Mouse (Mus musculus) MEL (cell line): ENCODE measurements around the gene Mkrn1. TPM values are rescaled to one million over a fixed set of nuclear protein-coding genes. Genes with fewer than 3 reads are reported as not detected.

Experiments
- DNase-seq: peaks from one replicate; pipeline ENCODE4 v3.0.0; 2011; ENCODE audit warnings: low read depth, low spot score
- H3K27ac ChIP-seq: 2 replicates; pipeline ENCODE4 v1.5.1; 2012; ENCODE audit warnings: low read depth, mild to moderate bottlenecking, control low read depth, low read length, moderate library complexity; ENCODE audit not compliant: control insufficient read depth
- H3K27me3 ChIP-seq, 2 experiments: fragments of 150-350 bp in 1 of 2; sonication (generic) in 1 of 2; 2 replicates each; pipeline ENCODE4 v1.6.1; 2012; ENCODE audit warnings: low read length in 2 of 2, mild to moderate bottlenecking in 2 of 2, improper control_type of control experiment in 1 of 2, moderate library complexity in 1 of 2; ENCODE audit not compliant: insufficient read depth in 2 of 2, control insufficient read depth in 1 of 2
- H3K36me3 ChIP-seq, 2 experiments: 2 replicates each; pipeline ENCODE4 v1.6.1; 2012 to 2014; ENCODE audit warnings: low read length in 2 of 2, improper control_type of control experiment in 1 of 2, inconsistent platforms in 1 of 2, mild to moderate bottlenecking in 1 of 2; ENCODE audit not compliant: insufficient read depth in 2 of 2, control insufficient read depth in 1 of 2
- H3K4me1 ChIP-seq, 2 experiments: fragments of 150-350 bp in 1 of 2; sonication (generic) in 1 of 2; 2 replicates each; pipeline ENCODE4 v1.6.1; 2012; ENCODE audit warnings: low read length in 2 of 2, improper control_type of control experiment in 1 of 2, mild to moderate bottlenecking in 1 of 2; ENCODE audit not compliant: insufficient read depth in 2 of 2, control insufficient read depth in 1 of 2
- H3K4me3 ChIP-seq, 2 experiments: fragments of 150-350 bp in 1 of 2; sonication (generic) in 1 of 2; 2 replicates each; pipeline ENCODE4 v1.5.1; 2012; ENCODE audit warnings: low read depth in 2 of 2, low read length in 2 of 2, mild to moderate bottlenecking in 2 of 2, moderate library complexity in 2 of 2, control low read depth in 1 of 2, improper control_type of control experiment in 1 of 2; ENCODE audit not compliant: control insufficient read depth in 1 of 2, insufficient read depth in 1 of 2
- H3K79me2 ChIP-seq: 2 replicates; pipeline ENCODE4 v1.6.1; 2012; ENCODE audit warnings: mild to moderate bottlenecking, low read length, moderate library complexity; ENCODE audit not compliant: control insufficient read depth, poor library complexity, insufficient read depth
- H3K9ac ChIP-seq: 2 replicates; pipeline ENCODE4 v1.6.1; 2012; ENCODE audit warnings: low read depth, mild to moderate bottlenecking, control low read depth, low read length, moderate library complexity; ENCODE audit not compliant: control insufficient read depth, poor library complexity, severe bottlenecking
- H3K9me3 ChIP-seq: fragments of 150-350 bp; sonication (generic); replicated peaks from 2 replicates; pipeline ENCODE4 v1.6.1; 2012; ENCODE audit warnings: mild to moderate bottlenecking, low read length, improper control_type of control experiment, moderate library complexity; ENCODE audit not compliant: insufficient read depth
- BHLHE40 ChIP-seq: IDR thresholded peaks from 2 replicates; pipeline ENCODE4 v1.6.1; 2012; ENCODE audit warnings: low read depth, mild to moderate bottlenecking, inconsistent platforms, low read length, improper control_type of control experiment, borderline replicate concordance
- CHD1 ChIP-seq: IDR thresholded peaks from 2 replicates; pipeline ENCODE4 v1.6.1; 2012; ENCODE audit warnings: low read depth, mild to moderate bottlenecking, inconsistent platforms, low read length, improper control_type of control experiment
- CHD2 ChIP-seq: IDR thresholded peaks from 2 replicates; pipeline ENCODE4 v1.6.1; 2011; ENCODE audit warnings: low read length, improper control_type of control experiment
- E2F4 ChIP-seq: IDR thresholded peaks from 2 replicates; pipeline ENCODE4 v1.6.1; 2011; ENCODE audit warnings: low read depth, low read length, improper control_type of control experiment, borderline replicate concordance
- ELF1 ChIP-seq: IDR thresholded peaks from 2 replicates; pipeline ENCODE4 v1.6.1; 2014; ENCODE audit warnings: low read depth, mild to moderate bottlenecking, inconsistent platforms, low read length, improper control_type of control experiment, moderate library complexity
- EP300 ChIP-seq, 2 experiments: IDR thresholded peaks; 2 replicates each; pipeline ENCODE4 v1.6.1; 2011; ENCODE audit warnings: improper control_type of control experiment in 2 of 2, low read length in 2 of 2, low read depth in 1 of 2, mild to moderate bottlenecking in 1 of 2
- ETS1 ChIP-seq: IDR thresholded peaks from 2 replicates; pipeline ENCODE4 v1.6.1; 2012; ENCODE audit warnings: low read depth, mild to moderate bottlenecking, inconsistent platforms, low read length, improper control_type of control experiment, moderate library complexity
- GABPA ChIP-seq: IDR thresholded peaks from 2 replicates; pipeline ENCODE4 v1.6.1; 2012; ENCODE audit warnings: low read depth, mild to moderate bottlenecking, inconsistent platforms, low read length, improper control_type of control experiment, moderate library complexity
- GATA1 ChIP-seq: IDR thresholded peaks from 2 replicates; pipeline ENCODE4 v1.6.1; 2011; ENCODE audit warnings: low read depth, low read length, improper control_type of control experiment
- HCFC1 ChIP-seq: IDR thresholded peaks from 2 replicates; pipeline ENCODE4 v1.6.1; 2012; ENCODE audit warnings: low read depth, mild to moderate bottlenecking, inconsistent platforms, low read length, improper control_type of control experiment, moderate library complexity
- JUND ChIP-seq: IDR thresholded peaks from 2 replicates; pipeline ENCODE4 v1.6.1; 2011; ENCODE audit warnings: low read depth, mild to moderate bottlenecking, improper control_type of control experiment, low read length
- KAT2A ChIP-seq: conservative IDR thresholded peaks from 2 replicates; pipeline ENCODE4 v1.6.1; 2012; ENCODE audit warnings: low read depth, low read length, improper control_type of control experiment, inconsistent platforms
- MAFK ChIP-seq: IDR thresholded peaks from 2 replicates; pipeline ENCODE4 v1.6.1; 2011; ENCODE audit warnings: low read depth, mild to moderate bottlenecking, low read length, improper control_type of control experiment, borderline replicate concordance
- MAX ChIP-seq: IDR thresholded peaks from 2 replicates; pipeline ENCODE4 v1.6.1; 2011; ENCODE audit warnings: low read length, improper control_type of control experiment
- MAZ ChIP-seq: IDR thresholded peaks from 2 replicates; pipeline ENCODE4 v1.6.1; 2012; ENCODE audit warnings: low read depth, mild to moderate bottlenecking, inconsistent platforms, low read length, improper control_type of control experiment
- MEF2A ChIP-seq: IDR thresholded peaks from 2 replicates; pipeline ENCODE4 v1.6.1; 2014; ENCODE audit warnings: low read depth, mild to moderate bottlenecking, inconsistent platforms, low read length, improper control_type of control experiment; ENCODE audit not compliant: poor library complexity, insufficient replicate concordance, severe bottlenecking; ENCODE audit errors: extremely low read depth
- MXI1 ChIP-seq: IDR thresholded peaks from 2 replicates; pipeline ENCODE4 v1.6.1; 2011; ENCODE audit warnings: mild to moderate bottlenecking, low read depth, low read length, improper control_type of control experiment
- MYB ChIP-seq: IDR thresholded peaks from 2 replicates; pipeline ENCODE4 v1.6.1; 2011; ENCODE audit warnings: mild to moderate bottlenecking, low read depth, low read length, improper control_type of control experiment
- MYC ChIP-seq: IDR thresholded peaks from 2 replicates; pipeline ENCODE4 v1.6.1; 2011; ENCODE audit warnings: low read depth, mild to moderate bottlenecking, low read length, improper control_type of control experiment, moderate library complexity
- NELFE ChIP-seq: IDR thresholded peaks from 2 replicates; pipeline ENCODE4 v1.6.1; 2011; ENCODE audit warnings: low read depth, low read length, improper control_type of control experiment
- POLR2A ChIP-seq, 2 experiments: IDR thresholded peaks; 2 replicates each; pipeline ENCODE4 v1.6.1; 2011 to 2012; ENCODE audit warnings: low read length in 2 of 2, mild to moderate bottlenecking in 2 of 2, control low read depth in 1 of 2, improper control_type of control experiment in 1 of 2, low read depth in 1 of 2, moderate library complexity in 1 of 2; ENCODE audit not compliant: control insufficient read depth in 1 of 2, insufficient read depth in 1 of 2, poor library complexity in 1 of 2
- POLR2AphosphoS2 ChIP-seq: IDR thresholded peaks from 2 replicates; pipeline ENCODE4 v1.6.1; 2011; ENCODE audit warnings: low read length, improper control_type of control experiment
- RAD21 ChIP-seq: IDR thresholded peaks from 2 replicates; pipeline ENCODE4 v1.6.1; 2011; ENCODE audit warnings: mild to moderate bottlenecking, low read depth, low read length, improper control_type of control experiment
- RCOR1 ChIP-seq: IDR thresholded peaks from 2 replicates; pipeline ENCODE4 v1.6.1; 2012; ENCODE audit warnings: low read depth, mild to moderate bottlenecking, inconsistent platforms, low read length, improper control_type of control experiment
- SIN3A ChIP-seq: IDR thresholded peaks from 2 replicates; pipeline ENCODE4 v1.6.1; 2012; ENCODE audit warnings: low read length, improper control_type of control experiment, inconsistent platforms
- SMC3 ChIP-seq: IDR thresholded peaks from 2 replicates; pipeline ENCODE4 v1.6.1; 2011; ENCODE audit warnings: low read depth, low read length, improper control_type of control experiment
- TAL1 ChIP-seq: IDR thresholded peaks from 2 replicates; pipeline ENCODE4 v1.6.1; 2012; ENCODE audit warnings: mild to moderate bottlenecking, inconsistent platforms, low read length, moderate library complexity, mixed read lengths
- TCF12 ChIP-seq: IDR thresholded peaks from 2 replicates; pipeline ENCODE4 v1.6.1; 2014; ENCODE audit warnings: low read depth, mild to moderate bottlenecking, inconsistent platforms, low read length, improper control_type of control experiment, moderate library complexity
- UBTF ChIP-seq: IDR thresholded peaks from 2 replicates; pipeline ENCODE4 v1.6.1; 2012; ENCODE audit warnings: low read depth, mild to moderate bottlenecking, inconsistent platforms, low read length, improper control_type of control experiment, moderate library complexity, borderline replicate concordance; ENCODE audit not compliant: insufficient read depth
- USF1 ChIP-seq: IDR thresholded peaks from 2 replicates; pipeline ENCODE4 v1.6.1; 2014; ENCODE audit warnings: low read depth, mild to moderate bottlenecking, inconsistent platforms, low read length, improper control_type of control experiment, moderate library complexity
- USF2 ChIP-seq, 2 experiments: IDR thresholded peaks; 2 replicates each; pipeline ENCODE4 v1.6.1; 2011 to 2012; ENCODE audit warnings: improper control_type of control experiment in 2 of 2, low read length in 2 of 2, borderline replicate concordance in 1 of 2, inconsistent platforms in 1 of 2, low read depth in 1 of 2, mild to moderate bottlenecking in 1 of 2; ENCODE audit not compliant: insufficient read depth in 1 of 2
- ZC3H11A ChIP-seq: IDR thresholded peaks from 2 replicates; pipeline ENCODE4 v1.6.1; 2012; ENCODE audit warnings: low read depth, mild to moderate bottlenecking, inconsistent platforms, low read length, improper control_type of control experiment
- ZKSCAN1 ChIP-seq: IDR thresholded peaks from 2 replicates; pipeline ENCODE4 v1.6.1; 2012; ENCODE audit warnings: low read depth, mild to moderate bottlenecking, inconsistent platforms, low read length, improper control_type of control experiment, moderate library complexity
- ZMIZ1 ChIP-seq: IDR thresholded peaks from 2 replicates; pipeline ENCODE4 v1.6.1; 2012; ENCODE audit warnings: low read depth, mild to moderate bottlenecking, inconsistent platforms, low read length, improper control_type of control experiment, moderate library complexity
- ZNF384 ChIP-seq: IDR thresholded peaks from 2 replicates; pipeline ENCODE4 v1.6.1; 2012; ENCODE audit warnings: low read depth, mild to moderate bottlenecking, inconsistent platforms, low read length, improper control_type of control experiment
- polyA plus RNA-seq, 2 experiments: library from polyadenylated mRNA; stranded (reverse) in 1 of 2; unstranded in 1 of 2; fragments of >175 nt in 1 of 2; fragments of >200 nt in 1 of 2; gene quantifications; 2 replicates each; pipeline versions ENCODE4 v1.2.1 to v1.2.4; 2012; ENCODE audit warnings: low replicate concordance in 2 of 2, low read depth in 1 of 2; ENCODE audit not compliant: insufficient read length in 2 of 2, insufficient read depth in 1 of 2, missing spikeins in 1 of 2
- total RNA-seq: library from RNA; depleted of rRNA; stranded (reverse); fragments of 300-350 nt; gene quantifications from 2 replicates; pipeline ENCODE4 v1.2.3, GENCODE M21; 2012; rRNA removed

Mkrn1 gene
- total RNA-seq (58.1 and 60.4 TPM in 2 replicates), polyA plus RNA-seq (10 to 100 TPM in 1 of 2 experiments, not detected in 1; 57.4 TPM)

DNA sequence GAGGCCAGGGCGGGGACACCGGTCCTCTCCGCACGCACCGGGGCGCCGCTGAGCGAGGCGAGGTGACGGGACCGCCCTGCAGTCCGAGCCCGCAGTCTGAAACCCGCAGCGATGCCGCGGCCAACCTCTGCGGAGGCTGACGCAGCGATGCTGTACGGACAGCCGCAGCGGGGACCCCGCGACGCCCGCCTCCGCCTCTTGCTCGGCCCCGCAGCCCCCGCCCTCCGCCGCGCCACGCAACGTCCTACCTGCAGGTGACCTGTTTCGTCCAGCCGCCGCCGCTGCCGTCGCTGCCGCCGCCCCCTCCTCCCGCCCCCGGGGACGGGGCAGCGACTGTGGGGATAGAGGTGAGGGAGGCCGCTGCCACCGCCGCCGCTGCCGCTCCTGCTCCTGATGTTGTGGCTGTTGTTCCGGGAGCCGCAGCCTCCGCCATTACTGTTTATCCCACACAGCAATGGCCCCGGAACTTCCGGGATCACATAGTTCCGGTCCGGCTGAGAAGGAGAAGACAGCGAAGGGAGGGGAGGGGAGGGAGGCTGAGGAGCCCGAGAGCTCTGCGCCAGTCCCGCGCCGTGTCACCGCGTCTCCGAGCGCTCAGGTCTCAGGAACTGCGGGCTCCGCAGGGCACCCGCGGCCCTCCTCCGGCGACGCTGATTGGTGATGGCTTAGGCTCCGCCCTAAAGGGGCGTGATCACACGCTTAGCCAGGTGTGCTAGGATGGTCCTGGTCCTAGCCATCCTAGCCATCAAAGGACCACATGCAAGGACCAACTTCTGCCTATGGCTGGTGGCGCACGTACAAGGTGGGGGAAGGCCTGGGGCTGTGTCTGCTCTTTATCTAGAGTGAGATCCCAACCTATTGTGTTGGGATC is at the start of gene Mkrn1:
Gene Mkrn1, minus strand, starts transcription at position 612 of the 871 bp plus-strand sequence.
- peaks cover 0 to 32% of the 10 kb centered on the region in 2 experiments; a peak in 2 of 4 replicates for H3K36me3 ChIP-seq
- no peaks in the 10 kb centered on the region for H3K9me3 ChIP-seq
- peaks cover 13 to 30% of the 10 kb centered on the region in 2 experiments for H3K4me1 ChIP-seq
- DNase-seq, result peak; percentile 83
- H3K4me3 ChIP-seq, result peak within 1 kb of the TSS; percentile 72 to 90
- peak within 1 kb of the TSS; percentile 34; the same call in 1 of the 2 replicates for H3K27ac ChIP-seq
- no peaks in the 10 kb centered on the region for H3K27me3 ChIP-seq
- peak; percentile 81 for TF ChIP-seq HCFC1
- no peak for TF ChIP-seq BHLHE40
- TF ChIP-seq MYC, result no peak
- no peak for TF ChIP-seq ZNF384
- TF ChIP-seq MAZ, result no peak
- no peak for TF ChIP-seq ZC3H11A
- no peak for TF ChIP-seq GABPA
- TF ChIP-seq CHD2, result no peak
- TF ChIP-seq ZKSCAN1, result no peak
- no peak for TF ChIP-seq RCOR1
- TF ChIP-seq UBTF, result no peak
- TF ChIP-seq POLR2AphosphoS2, result no peak
- TF ChIP-seq JUND, result no peak
- 0 out of 2 replicates have a peak, but pooled peaks have one; percentile 37 for TF ChIP-seq TCF12
- TF ChIP-seq ELF1, result peak; percentile 92
- TF ChIP-seq USF2 (IDR thresholded peaks at IDR 0.05; ENCODE audit: borderline replicate concordance in 1 of 2, insufficient read depth in 1 of 2, low read depth in 1 of 2, low read length in 2 of 2), result no peak
- no peak for TF ChIP-seq USF1
- TF ChIP-seq SMC3, result no peak
- TF ChIP-seq POLR2A (IDR thresholded peaks at IDR 0.05; ENCODE audit: control insufficient read depth in 1 of 2, insufficient read depth in 1 of 2, low read depth in 1 of 2, low read length in 2 of 2, poor library complexity in 1 of 2), result peak; percentile 68 to 70; a peak in 3 of 4 replicates
- TF ChIP-seq CHD1, result no peak
- TF ChIP-seq MYB, result no peak
- no peak for TF ChIP-seq GATA1
- 0 out of 4 replicates have a peak, but pooled peaks of 1 of the 2 experiments have one; percentile 0 for TF ChIP-seq EP300 (IDR thresholded peaks at IDR 0.05; ENCODE audit: low read depth in 1 of 2, low read length in 2 of 2)
- peak; percentile 53 for TF ChIP-seq MXI1
- 0 out of 2 replicates have a peak, but pooled peaks have one; percentile 31 for TF ChIP-seq ETS1
- no peak for TF ChIP-seq E2F4
- no peak for TF ChIP-seq RAD21
- 0 out of 2 replicates have a peak, but pooled peaks have one; percentile 32 for TF ChIP-seq ZMIZ1
- no peak for TF ChIP-seq TAL1
- TF ChIP-seq SIN3A, result peak; percentile 77
- no peak; the same call in 1 of the 2 replicates for TF ChIP-seq KAT2A
- no peak for TF ChIP-seq MAX
- no peak for TF ChIP-seq MEF2A
- peak; percentile 69 for TF ChIP-seq NELFE
- no peak for TF ChIP-seq MAFK
- H3K9ac ChIP-seq, result peak within 1 kb of the TSS; percentile 87
- peaks cover 18% of the 10 kb centered on the region for H3K79me2 ChIP-seq
